Mouse (Mus musculus) CD4-positive helper T cell, adult 2 months (primary cell): ENCODE data around the gene Sipa1l2.
"Not testable (repeated sequence)": the region's sequence is repeated elsewhere in the genome, so short reads cannot be mapped to it uniquely, and the experiment has no call there.

Experiments
- DNase-seq: peaks from one replicate; pipeline ENCODE4 v3.0.0-alpha.2; 2012; ENCODE audit warnings: low read depth, missing footprints, low spot score

Sipa1l2 gene

DNA sequence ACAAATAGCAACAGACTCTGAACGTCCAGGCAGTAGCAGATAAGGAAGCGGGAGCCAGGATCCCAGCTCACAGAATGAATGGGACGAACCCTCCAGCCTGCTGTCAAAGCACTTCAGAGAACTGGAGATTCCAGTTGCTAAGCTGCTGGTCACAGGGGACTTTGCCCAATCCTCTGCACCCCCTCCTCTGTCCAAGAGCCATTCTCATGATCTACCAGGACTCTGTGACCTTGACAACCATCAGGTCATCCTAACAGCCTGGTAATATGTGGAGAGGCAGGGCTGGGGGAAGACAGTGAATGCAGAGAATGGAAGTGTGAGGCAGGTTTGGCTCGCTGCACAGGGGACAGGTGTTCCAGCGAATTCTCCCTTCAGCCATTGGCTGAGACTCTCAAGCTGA, 163.2 kb downstream of the Sipa1l2 start:
- DNase-seq: no peak

GRCm38 (mm10) chr8:125401350-125401749, 168.3 kb downstream of the Sipa1l2 start:
- no peak for DNase-seq

- no peak for DNase-seq
Observed at GRCm38 (mm10) chr8:125397981-125398380, 171.6 kb downstream of the Sipa1l2 start.

DNA sequence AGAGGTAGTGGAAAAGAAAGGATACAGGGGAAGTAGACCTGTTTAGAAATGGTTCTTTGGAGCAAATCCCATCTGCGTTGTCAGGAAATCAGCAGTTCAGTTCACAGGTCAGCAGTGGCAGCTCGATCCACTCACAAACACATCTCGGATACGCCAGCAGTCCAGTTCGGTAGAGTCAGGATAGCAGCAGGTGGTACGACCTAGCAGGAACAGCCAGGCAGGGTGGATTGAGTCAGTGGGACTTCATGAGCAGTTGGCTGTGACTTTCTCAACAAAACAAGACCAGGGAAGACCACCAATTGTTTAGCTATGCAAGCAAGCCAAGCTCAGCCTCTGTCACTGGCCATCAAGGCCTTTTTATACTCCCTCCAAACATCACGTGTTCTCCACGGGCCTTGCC, 173.9 kb downstream of the Sipa1l2 start:
- not testable (repeated sequence) for DNase-seq

GRCm38 (mm10) chr8:125395032-125395431, 174.6 kb downstream of the Sipa1l2 start:
- DNase-seq: no peak

GRCm38 (mm10) chr8:125391685-125392084, 177.9 kb downstream of the Sipa1l2 start:
- no peak for DNase-seq

- peak; percentile 87 for DNase-seq
Observed at GRCm38 (mm10) chr8:125391271-125391670, 178.3 kb downstream of the Sipa1l2 start.

- no peak for DNase-seq
Observed at GRCm38 (mm10) chr8:125390506-125390895, 179.1 kb downstream of the Sipa1l2 start.

GRCm38 (mm10) chr8:125389756-125390505, 179.7 kb downstream of the Sipa1l2 start:
- no peak for DNase-seq

DNA sequence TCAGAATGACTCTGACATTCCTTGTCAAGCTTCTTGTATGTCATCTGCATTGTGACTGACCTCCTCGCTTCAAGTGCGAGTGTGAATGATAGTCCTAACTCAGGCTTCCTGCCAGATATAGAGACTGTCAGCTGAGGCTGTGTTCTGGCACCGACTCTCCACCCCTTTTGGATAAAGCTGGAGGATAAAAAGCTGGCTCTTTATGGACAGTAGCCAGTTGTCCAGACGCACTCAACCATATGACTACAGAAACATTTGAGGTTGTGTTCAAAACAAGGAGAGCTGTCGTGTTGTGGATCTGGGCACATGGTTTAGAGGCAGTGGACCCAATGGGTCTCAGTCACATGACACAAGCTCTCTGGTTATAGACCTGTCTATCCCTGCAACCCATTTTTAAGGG, 180.3 kb downstream of the Sipa1l2 start:
- DNase-seq: no peak

DNA sequence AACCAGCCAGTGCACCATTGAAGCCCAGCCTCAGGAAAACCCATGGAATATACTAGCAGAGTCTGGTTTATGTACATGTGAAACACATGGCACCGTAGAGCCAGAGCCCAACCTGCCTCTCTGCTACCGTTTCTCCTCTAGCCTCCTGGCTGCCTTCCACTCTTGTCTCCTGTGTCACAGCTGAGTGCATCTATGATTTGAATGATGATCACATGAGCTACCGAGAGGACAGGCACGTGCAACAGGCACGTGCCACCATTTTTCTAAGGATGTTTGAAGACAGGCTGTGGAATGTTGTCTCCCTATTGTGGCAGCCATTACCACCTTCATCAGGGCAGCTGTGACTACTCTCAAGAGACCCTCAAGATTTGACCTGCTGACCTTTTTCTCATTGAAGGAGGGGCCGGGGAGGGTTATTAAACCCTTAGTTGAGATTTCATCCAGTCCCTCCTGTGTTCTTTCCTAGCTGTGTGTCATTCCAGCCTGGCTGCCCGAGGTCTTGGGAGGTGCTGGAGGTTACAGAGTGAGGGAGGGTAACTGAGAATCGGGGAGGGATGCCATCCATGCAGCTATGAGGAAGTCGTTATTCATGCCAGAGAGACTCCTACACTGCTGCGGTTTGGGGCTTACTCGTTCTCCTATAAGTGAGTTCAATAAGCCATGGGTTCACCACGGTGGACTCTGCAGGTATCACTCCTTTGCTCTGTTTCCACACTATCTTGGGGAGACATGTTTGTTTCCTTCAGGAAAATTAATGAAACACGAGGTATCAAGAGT, 181.0 kb downstream of the Sipa1l2 start:
- DNase-seq: no peak

DNA sequence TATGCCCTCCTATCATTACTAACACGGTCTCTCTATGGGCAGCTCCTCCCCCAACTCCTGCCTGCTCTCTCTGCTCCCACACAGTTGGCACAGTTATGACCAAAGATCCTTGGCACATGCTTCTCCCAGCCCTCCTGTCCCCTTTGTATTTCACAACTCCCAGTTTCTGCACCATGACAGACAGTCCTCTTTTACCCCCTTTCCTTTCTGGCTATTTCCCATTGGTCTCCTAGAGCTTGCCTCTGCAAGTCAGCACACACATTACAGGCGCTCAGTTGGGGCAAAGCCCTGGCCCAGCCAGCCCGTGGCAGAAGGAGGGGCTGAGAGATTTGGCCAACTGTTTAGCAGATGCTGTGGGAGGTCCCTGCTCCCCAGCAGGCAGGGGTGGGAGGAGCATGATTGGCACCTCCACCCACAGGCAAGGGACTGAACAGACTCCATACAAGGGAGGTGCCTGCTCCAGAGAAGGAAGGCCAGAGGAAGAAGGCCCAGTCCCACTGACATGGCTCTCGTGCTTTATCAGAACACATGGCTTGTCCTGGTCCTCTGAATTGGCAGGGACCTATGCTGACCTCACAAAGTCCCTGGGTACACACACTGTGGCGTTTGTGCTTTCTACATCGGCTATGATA, 184.0 kb downstream of the Sipa1l2 start:
- no peak for DNase-seq

DNA sequence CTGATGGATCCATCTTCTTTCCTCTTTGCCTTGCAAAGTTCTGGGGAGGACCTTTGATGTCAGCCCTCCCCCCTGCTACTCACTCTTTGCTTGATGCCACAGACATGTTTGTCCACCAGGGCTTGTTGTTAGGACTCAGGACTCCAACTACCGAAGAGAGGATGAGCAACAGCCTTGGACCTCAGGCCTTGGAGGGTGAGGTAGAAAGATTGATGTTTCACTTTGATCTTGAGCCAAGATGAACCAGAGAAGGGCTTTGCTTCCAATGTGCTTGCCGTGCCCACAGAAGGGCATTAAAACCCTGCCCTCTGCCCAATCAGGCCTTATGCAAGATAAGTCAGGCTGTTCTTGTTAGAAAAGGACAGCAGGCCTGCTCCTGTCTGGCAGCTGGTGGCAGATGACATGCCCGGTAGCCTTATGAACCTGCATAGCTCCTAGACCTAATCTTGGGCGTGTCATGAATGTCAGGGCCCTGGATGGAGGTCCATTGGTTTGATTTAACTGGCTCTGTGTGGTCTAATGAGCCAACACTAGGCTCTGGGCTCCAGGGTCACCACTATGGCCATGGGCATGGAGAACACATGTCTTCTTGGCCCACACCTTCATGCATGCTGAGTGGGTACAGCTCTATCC, 184.9 kb downstream of the Sipa1l2 start:
- DNase-seq: no peak

GRCm38 (mm10) chr8:125381674-125382073, 187.9 kb downstream of the Sipa1l2 start:
- DNase-seq: no peak

- DNase-seq: no peak
Observed at GRCm38 (mm10) chr8:125379939-125380338, 189.7 kb downstream of the Sipa1l2 start.

GRCm38 (mm10) chr8:125379156-125379555, 190.5 kb downstream of the Sipa1l2 start:
- DNase-seq: no peak

GRCm38 (mm10) chr8:125377704-125378103, 191.9 kb downstream of the Sipa1l2 start:
- DNase-seq: peak; percentile 20

- DNase-seq: no peak
Observed at GRCm38 (mm10) chr8:125376448-125376845, 193.2 kb downstream of the Sipa1l2 start.

DNA sequence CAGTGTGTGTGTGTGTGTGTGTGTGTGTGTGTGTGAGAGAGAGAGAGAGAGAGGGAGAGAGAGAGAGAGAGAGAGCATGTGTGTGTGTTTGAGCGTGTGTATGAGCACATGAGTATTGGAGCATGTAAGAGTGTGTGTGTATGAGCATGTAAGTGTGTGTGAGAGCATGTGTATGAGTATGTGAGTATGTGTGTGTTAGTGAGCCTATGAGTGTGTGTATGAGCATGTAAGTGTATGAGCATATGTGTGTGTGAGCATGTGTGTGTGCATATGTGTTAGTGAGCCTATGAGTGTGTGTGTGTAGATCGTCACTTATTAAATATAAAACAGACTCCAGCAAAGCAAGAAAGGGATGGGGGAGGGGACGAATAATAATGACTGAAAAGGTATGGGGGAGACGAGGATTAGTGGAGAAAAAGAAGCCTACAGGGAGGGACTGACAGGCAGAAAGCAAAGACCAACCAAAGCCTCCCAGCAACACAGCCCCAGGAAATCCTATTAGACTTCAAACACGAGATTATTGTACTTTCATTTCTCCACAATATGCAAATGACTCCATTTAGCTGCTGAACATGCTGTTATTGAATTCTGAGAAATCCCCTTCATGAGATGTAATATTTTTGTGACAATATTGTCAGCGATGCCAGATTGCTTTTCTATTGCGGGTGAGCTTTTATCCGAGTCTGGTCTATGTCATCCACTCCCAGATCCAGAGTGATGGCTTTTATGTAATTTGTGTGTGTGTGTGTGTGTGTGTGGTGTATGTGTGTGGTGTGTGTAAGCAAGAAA, 193.8 kb downstream of the Sipa1l2 start:
- no peak for DNase-seq

- no peak for DNase-seq
Observed at GRCm38 (mm10) chr8:125372596-125372995, 197.0 kb downstream of the Sipa1l2 start.
